Mouse (Mus musculus) small intestine, adult 2 months (tissue): Measurements from ENCODE around the gene Mdga1. TPM values are rescaled to one million over a fixed set of nuclear protein-coding genes. Genes with fewer than 3 reads are reported as not detected.

Experiments
- H3K27ac ChIP-seq: fragments of 200-500 bp; 2 replicates; pipeline ENCODE4 v1.5.1; 2012; ENCODE audit warnings: low read depth, low read length, control low read depth, inconsistent platforms; ENCODE audit not compliant: insufficient read depth
- H3K27me3 ChIP-seq: fragments of 200-500 bp; 2 replicates; pipeline ENCODE4 v1.6.1; 2012; ENCODE audit warnings: mild to moderate bottlenecking, moderate library complexity, low read length, inconsistent platforms; ENCODE audit not compliant: control insufficient read depth, insufficient read depth
- H3K36me3 ChIP-seq: fragments of 200-500 bp; 2 replicates; pipeline ENCODE4 v1.6.1; 2012; ENCODE audit warnings: mild to moderate bottlenecking, low read length, control low read depth, inconsistent platforms; ENCODE audit not compliant: control insufficient read depth, insufficient read depth
- H3K4me1 ChIP-seq: fragments of 200-500 bp; 2 replicates; pipeline ENCODE4 v1.6.1; 2012; ENCODE audit warnings: low read length, inconsistent platforms, mixed read lengths; ENCODE audit not compliant: control insufficient read depth, insufficient read depth, insufficient read length
- H3K4me3 ChIP-seq: fragments of 200-500 bp; 2 replicates; pipeline ENCODE4 v1.5.1; 2012; ENCODE audit warnings: low read depth, mild to moderate bottlenecking, control low read depth, inconsistent platforms, low read length, moderate library complexity
- CTCF ChIP-seq: fragments of 200-500 bp; IDR thresholded peaks from 2 replicates; pipeline ENCODE4 v1.5.1; 2012; ENCODE audit warnings: low read depth, mild to moderate bottlenecking, control low read depth, inconsistent platforms, low read length, moderate library complexity, mixed read lengths; ENCODE audit not compliant: insufficient replicate concordance, insufficient read length; ENCODE audit errors: extremely low read depth
- POLR2A ChIP-seq: fragments of 200-500 bp; IDR thresholded peaks from 2 replicates; pipeline ENCODE4 v1.6.1; 2012; ENCODE audit warnings: low read depth, mild to moderate bottlenecking, control low read depth, inconsistent platforms, low read length, moderate library complexity
- WGBS: fragments of 180-500 bp; shearing (Covaris S2); methylation state at CpG from one replicate; pipeline ENCODE4 v1.1.7; 2018; 5-methylcytosine and 5-hydroxymethylcytosine counted together
- polyA plus RNA-seq: library from polyadenylated mRNA; depleted of rRNA; stranded (reverse); fragments of >200 nt; gene quantifications from 2 replicates; pipeline ENCODE4 v1.2.3, GENCODE M21; 2012

Mdga1 gene
- polyA plus RNA-seq, 1 experiment: 1.1 TPM

DNA sequence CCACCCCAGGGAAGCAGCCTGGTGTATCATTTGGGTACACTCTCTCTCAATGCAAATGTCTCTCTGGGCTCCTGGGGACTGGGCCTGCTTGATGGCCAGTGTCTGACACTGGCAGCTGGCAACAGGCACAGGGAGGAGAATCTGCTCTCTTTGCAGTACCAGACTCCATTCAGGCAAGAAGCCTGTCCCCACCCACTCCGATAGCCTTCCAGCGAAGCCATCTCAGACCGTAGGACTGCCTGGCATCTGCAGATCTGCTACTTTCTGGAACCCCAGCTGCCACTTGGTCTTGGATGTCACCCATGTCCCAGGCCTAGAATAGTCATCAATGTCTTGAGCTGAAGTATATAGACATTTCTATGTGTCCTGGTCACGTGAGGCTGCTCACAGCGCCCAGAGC, 74.9 kb downstream of the Mdga1 start:
- TF ChIP-seq POLR2A: no peak
- TF ChIP-seq CTCF: no peak
- Histone ChIP-seq H3K27ac (no peak overlapping the region), H3K4me3 (no peak overlapping the region), H3K27me3 (peaks cover 19% of the 10 kb centered on the region), H3K36me3 (no peaks in the 10 kb centered on the region), H3K4me1 (no peaks in the 10 kb centered on the region)
- 94% methylated on average over 5 of the region's 5 CpGs for WGBS

DNA sequence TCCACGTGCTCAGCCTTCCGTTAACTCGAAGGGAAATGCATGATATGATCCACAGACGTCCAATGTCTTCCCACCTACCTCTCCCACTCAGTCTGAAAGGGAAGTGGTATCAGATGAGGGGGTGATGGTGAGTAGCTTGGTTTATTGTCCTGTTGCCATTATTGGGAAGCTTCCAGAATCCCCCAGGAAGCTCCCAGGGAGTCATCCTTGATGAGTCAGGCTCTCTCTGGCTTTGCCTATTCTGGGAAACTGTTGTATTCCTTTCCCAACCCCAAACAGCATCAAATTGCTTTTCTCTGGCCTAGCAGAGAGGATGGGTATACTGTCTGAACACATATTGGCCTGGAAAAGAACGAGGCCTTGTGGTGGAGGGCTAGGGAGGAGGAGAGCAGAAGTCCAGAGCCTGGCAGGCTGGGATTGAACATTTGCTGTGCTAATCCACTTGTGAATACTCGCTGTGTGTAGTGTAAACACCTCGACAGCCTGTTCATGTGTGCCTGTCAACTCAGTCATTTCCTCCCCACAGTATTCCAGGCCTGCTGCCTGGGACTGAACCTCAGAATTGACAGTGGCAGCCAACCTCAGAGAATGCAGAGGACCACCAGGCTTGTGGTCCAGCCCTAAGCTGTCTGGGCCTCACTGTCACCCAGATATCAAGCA, 79.3 kb downstream of the Mdga1 start:
- WGBS: 69% methylated on average over 7 of the region's 7 CpGs

DNA sequence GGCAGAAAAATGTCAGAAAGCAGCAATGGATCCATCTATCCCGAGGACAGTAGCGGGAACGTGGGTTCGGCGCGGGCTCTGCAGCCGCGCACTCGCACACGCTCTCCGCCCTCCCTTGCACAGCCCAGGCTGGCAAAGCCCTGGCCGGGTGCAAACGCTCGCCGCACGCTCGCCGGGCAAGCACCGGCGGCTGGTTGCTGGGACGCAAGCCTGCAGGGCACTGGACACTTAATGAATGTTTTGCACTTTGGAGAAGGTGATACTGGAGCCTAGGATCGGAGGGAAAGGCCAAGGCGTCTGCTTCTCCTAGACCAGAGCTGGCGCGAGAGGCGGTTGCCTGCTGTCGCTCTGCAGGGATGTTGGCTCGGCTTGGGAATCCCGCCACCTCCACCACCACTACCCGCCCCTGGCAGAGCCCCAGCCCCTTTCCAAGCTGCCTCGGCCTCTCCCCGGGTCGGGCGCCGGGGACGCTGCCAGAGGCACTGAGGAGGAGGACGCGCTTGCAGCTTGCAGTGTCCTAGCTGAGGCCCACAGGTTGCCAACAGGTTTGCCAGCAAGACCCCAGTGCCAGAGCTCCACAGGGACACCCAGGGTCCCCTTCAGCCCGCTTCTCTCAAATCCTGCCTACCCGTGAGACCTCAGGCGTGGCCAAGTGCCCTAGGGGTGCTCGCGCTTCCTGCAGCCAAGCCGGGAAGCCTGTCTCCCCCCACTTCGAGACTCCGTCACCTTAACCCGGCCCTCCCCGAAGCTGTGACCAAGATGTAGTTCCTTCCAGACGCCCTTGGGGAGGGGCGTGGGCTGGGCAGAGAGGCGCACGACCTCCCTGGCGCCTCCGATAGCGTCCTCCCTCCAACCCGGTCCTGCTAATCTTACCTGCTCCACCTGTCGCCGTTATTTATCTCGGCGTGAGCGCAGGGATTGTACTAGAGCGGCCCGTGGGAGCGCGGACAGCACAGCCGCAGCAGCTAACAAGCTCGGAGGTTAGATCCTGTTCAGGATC, 80.6 kb downstream of the Mdga1 start:
- H3K27me3 ChIP-seq: peaks cover 66% of the 10 kb centered on the region
- no peak overlapping the region for H3K27ac ChIP-seq
- H3K4me3 ChIP-seq: peak overlapping the region; percentile 12; the same call in 1 of the 2 replicates
- WGBS: 2% methylated on average over 67 of the region's 67 CpGs
- H3K36me3 ChIP-seq: no peaks in the 10 kb centered on the region
- TF ChIP-seq POLR2A: no peak
- TF ChIP-seq CTCF: no peak
- peaks cover 12% of the 10 kb centered on the region for H3K4me1 ChIP-seq

More for the DNA sequence above, 79.3 kb downstream of the Mdga1 start:
- H3K27me3 ChIP-seq: peaks cover 63% of the 10 kb centered on the region
- no peaks in the 10 kb centered on the region for H3K36me3 ChIP-seq
- TF ChIP-seq POLR2A (no peak), CTCF (no peak)
- H3K4me3 ChIP-seq: no peak overlapping the region
- H3K4me1 ChIP-seq: peaks cover 12% of the 10 kb centered on the region
- H3K27ac ChIP-seq: no peak overlapping the region

DNA sequence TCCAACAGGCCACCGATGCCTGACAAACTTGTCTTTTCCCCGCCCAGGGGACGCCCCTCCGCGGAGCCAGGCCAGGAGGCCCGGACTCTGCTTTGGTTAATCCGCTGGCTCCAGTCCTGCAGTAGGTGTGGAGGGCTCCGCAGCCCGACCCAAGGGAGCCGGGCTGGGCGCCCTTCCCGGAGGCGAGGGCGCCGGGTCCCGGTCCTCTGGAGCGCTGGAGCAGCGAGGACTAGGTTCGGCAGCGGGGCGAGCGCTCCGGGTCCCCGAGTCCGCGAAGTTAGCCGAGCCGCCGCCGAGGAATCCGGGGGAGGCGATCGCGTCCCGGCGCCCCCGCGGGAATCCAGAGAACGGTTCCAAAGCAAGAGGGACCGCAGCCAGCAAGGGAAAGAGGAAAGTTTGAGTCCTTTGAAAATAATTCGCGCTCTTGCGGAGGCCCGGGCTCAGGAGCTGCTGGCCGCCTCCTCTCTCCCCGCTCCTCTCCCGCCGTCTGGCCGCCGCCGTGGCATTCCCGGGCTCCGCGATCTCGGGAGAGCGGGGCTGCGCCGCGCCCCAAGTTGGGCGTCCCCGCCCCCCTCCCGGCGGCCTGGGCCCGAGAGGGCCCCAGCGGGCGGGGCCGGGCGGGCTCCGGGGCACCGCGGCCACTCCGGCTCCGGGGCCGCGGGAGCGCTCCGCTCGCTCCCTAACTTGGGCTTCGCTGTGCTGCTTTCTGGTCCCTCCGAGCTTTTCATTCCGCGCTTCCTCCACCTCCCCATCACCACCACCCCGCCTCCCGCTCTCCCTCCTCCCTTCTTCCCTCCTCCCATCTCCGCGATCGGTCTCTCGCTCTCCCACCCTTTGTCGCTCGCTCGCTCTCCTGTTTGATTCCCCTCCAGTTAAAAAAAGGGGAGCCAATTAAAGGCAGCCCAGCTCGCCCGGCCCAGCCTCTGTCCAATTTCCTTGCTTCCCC, 81.7 kb downstream of the Mdga1 start:
- H3K27me3 ChIP-seq: peaks cover 69% of the 10 kb centered on the region
- H3K4me3 ChIP-seq: peak overlapping the region; percentile 53
- TF ChIP-seq POLR2A (no peak), CTCF (no peak)
- WGBS: under 1% methylated on average over 92 of the region's 93 CpGs
- peaks cover 12% of the 10 kb centered on the region for H3K4me1 ChIP-seq
- no peak overlapping the region for H3K27ac ChIP-seq
- no peaks in the 10 kb centered on the region for H3K36me3 ChIP-seq

DNA sequence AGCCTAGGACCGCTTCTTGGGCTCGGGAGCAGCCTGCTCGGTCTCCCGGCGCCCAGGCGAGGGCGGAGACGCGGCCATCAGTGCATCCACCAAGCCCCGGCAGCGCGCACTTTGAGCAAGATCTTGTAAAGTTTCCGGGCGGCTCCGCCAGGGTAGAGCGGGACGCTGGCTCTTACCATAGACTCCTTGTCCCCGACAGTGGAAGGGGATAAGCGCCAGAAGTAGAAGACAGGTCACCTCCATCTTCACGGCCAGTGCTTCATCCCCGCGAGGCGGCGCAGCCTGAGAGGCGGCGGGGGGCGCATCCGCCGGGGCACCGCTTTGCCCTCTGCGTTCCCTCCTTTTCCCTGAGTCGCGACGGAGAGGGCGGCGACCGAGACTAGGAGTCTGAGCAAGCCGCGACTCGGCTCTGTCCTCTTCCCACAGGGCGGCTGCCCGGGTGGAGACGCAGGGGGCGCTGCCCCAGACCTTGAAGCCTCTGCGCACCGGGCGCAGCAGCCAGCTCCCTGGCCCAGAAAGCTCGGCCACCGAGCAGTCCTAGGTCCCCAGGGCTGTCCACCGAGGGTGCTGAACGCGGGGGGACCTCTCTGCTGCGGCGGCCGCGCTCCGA, 82.5 kb downstream of the Mdga1 start:
- Histone ChIP-seq H3K27ac (no peak overlapping the region), H3K27me3 (peaks cover 62% of the 10 kb centered on the region)
- WGBS: 1% methylated on average over 57 of the region's 57 CpGs

DNA sequence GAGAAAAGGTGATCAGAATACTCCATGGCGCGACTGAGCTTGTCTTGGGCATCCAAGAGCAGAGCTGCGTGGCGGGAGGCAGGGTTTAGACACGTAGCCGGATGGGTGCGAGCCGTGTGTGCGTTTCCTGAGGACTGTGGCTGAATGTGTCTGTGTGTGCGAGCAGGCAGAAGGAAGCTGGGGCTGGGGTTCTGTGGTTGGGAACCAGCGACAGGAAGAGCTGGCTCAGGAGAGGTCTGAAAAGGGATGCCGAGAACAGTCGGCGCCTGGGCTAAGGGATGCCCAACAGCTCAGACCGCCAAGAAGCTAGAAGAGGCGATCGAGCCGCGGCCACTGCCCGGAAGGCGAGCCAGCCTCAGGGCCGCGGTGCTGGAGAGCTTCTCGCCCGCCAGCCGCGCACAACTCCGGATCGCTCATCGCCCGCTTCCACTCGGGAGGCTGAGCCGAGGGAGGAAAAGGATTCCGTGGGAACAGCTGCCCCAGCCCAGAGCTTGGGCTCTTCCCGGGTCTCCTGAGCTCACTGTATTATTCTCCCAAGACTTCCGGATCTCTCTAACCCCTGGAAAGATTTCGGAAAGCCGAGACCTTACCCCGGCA, 83.1 kb downstream of the Mdga1 start:
- Histone ChIP-seq H3K27me3 (peaks cover 62% of the 10 kb centered on the region), H3K4me1 (peaks cover 12% of the 10 kb centered on the region), H3K4me3 (peak overlapping the region; percentile 53), H3K27ac (no peak overlapping the region), H3K36me3 (no peaks in the 10 kb centered on the region)
- WGBS: 2% methylated on average over 39 of the region's 39 CpGs
- TF ChIP-seq CTCF (no peak), POLR2A (no peak)

More for the DNA sequence above, 82.5 kb downstream of the Mdga1 start:
- TF ChIP-seq CTCF: no peak
- TF ChIP-seq POLR2A: no peak
- Histone ChIP-seq H3K4me1 (peaks cover 12% of the 10 kb centered on the region), H3K36me3 (no peaks in the 10 kb centered on the region), H3K4me3 (peak overlapping the region; percentile 53)
